Mouse (Mus musculus): ENCODE data around the gene Tmem41b.
A peak's percentile ranks its signal among the peaks of the same experiment; 100 is the strongest.

The Tmem41b gene

GRCm38 (mm10) chr7:109986775-109987174 lies at the start of gene Tmem41b:
TSS of gene Tmem41b (minus strand) at chr7:109986929.
- peak; percentile 78 for DNase-seq

GRCm38 (mm10) chr7:110030342-110030741 lies 43.6 kb upstream of the Tmem41b start:
- DNase-seq, result peak; percentile 16

GRCm38 (mm10) chr7:110028826-110029225 lies 42.1 kb upstream of the Tmem41b start:
- peak; percentile 35 for DNase-seq

- DNase-seq, result peak; percentile 44
Measured at GRCm38 (mm10) chr7:110026594-110026993, 39.9 kb upstream of the Tmem41b start.

GRCm38 (mm10) chr7:110023553-110023952 lies 36.8 kb upstream of the Tmem41b start:
- no peak for DNase-seq

GRCm38 (mm10) chr7:110018631-110019482 lies 32.1 kb upstream of the Tmem41b start:
- peak; percentile 97 for DNase-seq

GRCm38 (mm10) chr7:110018117-110018630 lies 31.4 kb upstream of the Tmem41b start, which contains the start of gene Ipo7:
TSS of gene Ipo7 (plus strand) at chr7:110018274.
- DNase-seq, result peak; percentile 99

GRCm38 (mm10) chr7:110014272-110014671 lies 27.5 kb upstream of the Tmem41b start:
- peak; percentile 35 for DNase-seq

- peak; percentile 34 for DNase-seq
Measured at GRCm38 (mm10) chr7:110011417-110011816, 24.7 kb upstream of the Tmem41b start.

- no peak for DNase-seq
Measured at GRCm38 (mm10) chr7:110009084-110009483, 22.4 kb upstream of the Tmem41b start.

GRCm38 (mm10) chr7:110008513-110008912 lies 21.8 kb upstream of the Tmem41b start:
- DNase-seq, result no peak

- peak; percentile 82 for DNase-seq
Measured at GRCm38 (mm10) chr7:110006471-110007195, 19.9 kb upstream of the Tmem41b start.

GRCm38 (mm10) chr7:110005976-110006375 lies 19.2 kb upstream of the Tmem41b start:
- no peak for DNase-seq

GRCm38 (mm10) chr7:110002968-110003367 lies 16.2 kb upstream of the Tmem41b start:
- peak; percentile 97 for DNase-seq

- DNase-seq, result no peak
Measured at GRCm38 (mm10) chr7:110002092-110002491, 15.4 kb upstream of the Tmem41b start.

- peak; percentile 58 for DNase-seq
Measured at GRCm38 (mm10) chr7:109998388-109998787, 11.7 kb upstream of the Tmem41b start.

- peak; percentile 95 for DNase-seq
Measured at GRCm38 (mm10) chr7:109993157-109993959, 6.6 kb upstream of the Tmem41b start.

- peak; percentile 29 for DNase-seq
Measured at GRCm38 (mm10) chr7:109991286-109991685, 4.6 kb upstream of the Tmem41b start.

- DNase-seq, result peak; percentile 100
Measured at GRCm38 (mm10) chr7:109986133-109986669, 528 bp downstream of the Tmem41b start.

GRCm38 (mm10) chr7:109985661-109986132 lies 1.0 kb downstream of the Tmem41b start:
- DNase-seq, result no peak

- DNase-seq, result peak; percentile 83
Measured at GRCm38 (mm10) chr7:109984608-109985007, 2.1 kb downstream of the Tmem41b start.

- peak; percentile 55 for DNase-seq
Measured at GRCm38 (mm10) chr7:109977131-109977530, 9.6 kb downstream of the Tmem41b start.
